Mouse (Mus musculus) neural tube, embryonic 11.5 days (tissue): Measurements from ENCODE around the gene Gcdh. TPM values are rescaled to one million over a fixed set of nuclear protein-coding genes. Genes with fewer than 3 reads are reported as not detected.
"Not testable (repeated sequence)": the region's sequence is repeated elsewhere in the genome, so short reads cannot be mapped to it uniquely, and the experiment has no call there.

ENCODE experiments used
- ATAC-seq: fragments of 200-750 bp; cut with Nextera tagmentation; 2 replicates; pipeline ENCODE4 v1.8.0; 2017; ENCODE audit warnings: moderate number of reproducible peaks, mild to moderate bottlenecking, moderate TSS enrichment, moderate library complexity; ENCODE audit not compliant: insufficient read depth, low FRiP score, low TSS enrichment
- DNase-seq: peaks from one replicate; pipeline ENCODE4 v3.0.0-alpha.2; 2015; ENCODE audit warnings: low spot score
- H3K27ac ChIP-seq: fragments of 300-500 bp; sonication (generic); 2 replicates; pipeline ENCODE4 v1.5.1; 2014; ENCODE audit warnings: low read depth, mild to moderate bottlenecking, low read length
- H3K27me3 ChIP-seq: fragments of 300-500 bp; sonication (generic); 2 replicates; pipeline ENCODE4 v1.6.1; 2014; ENCODE audit warnings: mild to moderate bottlenecking, low read length, mixed read lengths; ENCODE audit not compliant: control insufficient read depth, insufficient read depth
- H3K36me3 ChIP-seq: fragments of 300-500 bp; sonication (generic); 2 replicates; pipeline ENCODE4 v1.6.1; 2014; ENCODE audit warnings: mild to moderate bottlenecking, low read length, moderate library complexity, mixed read lengths; ENCODE audit not compliant: control insufficient read depth, insufficient read depth
- H3K4me1 ChIP-seq: fragments of 300-500 bp; sonication (generic); 2 replicates; pipeline ENCODE4 v1.6.1; 2014; ENCODE audit warnings: low read length, mixed read lengths; ENCODE audit not compliant: control insufficient read depth, insufficient read depth
- H3K4me2 ChIP-seq: fragments of 300-500 bp; sonication (generic); 2 replicates; pipeline ENCODE4 v1.6.1; 2014; ENCODE audit warnings: low read depth, mild to moderate bottlenecking, moderate library complexity
- H3K4me3 ChIP-seq: fragments of 300-500 bp; sonication (generic); 2 replicates; pipeline ENCODE4 v1.5.1; 2014; ENCODE audit warnings: low read depth, low read length
- H3K9ac ChIP-seq: fragments of 300-500 bp; sonication (generic); 2 replicates; pipeline ENCODE4 v1.6.1; 2014; ENCODE audit warnings: mild to moderate bottlenecking, low read length
- H3K9me3 ChIP-seq: fragments of 300-500 bp; sonication (generic); 2 replicates; pipeline ENCODE4 v1.6.1; 2016; ENCODE audit warnings: low read length; ENCODE audit not compliant: control insufficient read depth
- WGBS: fragments of 180-500 bp; shearing (Covaris S2); extraction: QIAGEN DNeasy Blood & Tissue Kit; methylation state at CpG from one replicate; pipeline ENCODE4 v1.1.7; 2014; 5-methylcytosine and 5-hydroxymethylcytosine counted together
- polyA plus RNA-seq: library from polyadenylated mRNA; unstranded; fragments of >200 nt; fragmentation: Nextera tagmentation; extraction: Ambion mirVana; gene quantifications from 2 replicates; pipeline ENCODE4 v1.2.1, GENCODE M21; 2014

Gcdh gene
- polyA plus RNA-seq, 1 experiment from 2014 or later, result 33.7 TPM

GRCm38 (mm10) chr8:84907979-84908378 is 14.3 kb upstream of the Gcdh start:
- WGBS, result 33% methylated on average over 6 of the region's 7 CpGs
- not testable (repeated sequence) for H3K9me3 ChIP-seq, H3K36me3 ChIP-seq, DNase-seq, H3K9ac ChIP-seq, H3K27ac ChIP-seq, H3K4me1 ChIP-seq
- Histone ChIP-seq H3K4me3 (peak overlapping the region; percentile 42; the same call in 1 of the 2 replicates), H3K4me2 (peak overlapping the region; percentile 78), H3K27me3 (peaks cover 39% of the 10 kb centered on the region)
- ATAC-seq, result 0 out of 2 replicates have a peak, but pooled peaks have one; percentile 9

- Histone ChIP-seq H3K9me3 (no peaks in the 10 kb centered on the region), H3K36me3 (no peaks in the 10 kb centered on the region), H3K4me1 (peaks cover 1% of the 10 kb centered on the region; the same call in 1 of the 2 replicates), H3K27ac (no peak overlapping the region), H3K4me3 (no peak overlapping the region), H3K9ac (no peak overlapping the region), H3K4me2 (no peak overlapping the region), H3K27me3 (peaks cover 34% of the 10 kb centered on the region)
- ATAC-seq (no peak), DNase-seq (no peak)
- 82% methylated on average over 8 of the region's 8 CpGs for WGBS
These were observed 13.8 kb upstream of the Gcdh start for GRCm38 (mm10) chr8:84907493-84907892.

DNA sequence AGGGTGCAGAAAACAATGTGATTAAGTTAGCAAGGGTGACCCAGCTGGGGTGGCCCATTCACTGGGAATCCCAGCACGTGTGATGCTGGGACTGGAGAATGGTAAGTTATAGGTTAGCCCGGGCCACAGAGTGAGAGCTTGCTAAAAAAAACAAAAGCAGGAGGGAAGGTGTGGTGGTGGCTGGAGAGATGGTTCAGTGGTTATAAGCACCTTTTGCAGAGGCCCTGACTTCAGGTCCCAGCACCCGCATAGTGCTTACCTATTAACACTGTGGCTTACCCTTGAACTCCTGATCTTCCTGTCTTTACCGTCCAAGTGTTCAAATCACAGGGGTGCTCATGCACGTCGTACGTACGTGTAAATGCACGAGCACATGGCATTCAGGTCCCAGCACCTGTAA is 13.3 kb upstream of the Gcdh start:
- H3K9ac ChIP-seq, result no peak overlapping the region
- WGBS, result 93% methylated on average over 9 of the region's 9 CpGs

GRCm38 (mm10) chr8:84904351-84904750 is 10.6 kb upstream of the Gcdh start:
- Histone ChIP-seq H3K4me1 (0 out of 2 replicates have a peak, but pooled peaks cover 2% of the 10 kb centered on the region), H3K36me3 (no peaks in the 10 kb centered on the region), H3K4me3 (no peak overlapping the region), H3K27ac (no peak overlapping the region), H3K4me2 (no peak overlapping the region), H3K9ac (no peak overlapping the region), H3K9me3 (no peaks in the 10 kb centered on the region), H3K27me3 (peaks cover 13% of the 10 kb centered on the region)
- ATAC-seq (no peak), DNase-seq (no peak)
- 91% methylated on average over 7 of the region's 7 CpGs for WGBS

More for the DNA sequence above, 13.3 kb upstream of the Gcdh start:
- H3K27me3 ChIP-seq, result peaks cover 34% of the 10 kb centered on the region
- no peak for DNase-seq
- ATAC-seq, result no peak
- H3K36me3 ChIP-seq, result no peaks in the 10 kb centered on the region
- H3K4me1 ChIP-seq, result 0 out of 2 replicates have a peak, but pooled peaks cover 2% of the 10 kb centered on the region
- no peaks in the 10 kb centered on the region for H3K9me3 ChIP-seq
- H3K4me2 ChIP-seq, result no peak overlapping the region
- H3K27ac ChIP-seq, result no peak overlapping the region
- no peak overlapping the region for H3K4me3 ChIP-seq

- no peaks in the 10 kb centered on the region for H3K36me3 ChIP-seq
- H3K4me2 ChIP-seq, result peak overlapping the region; percentile 71
- DNase-seq, result peak; percentile 93
- 0 out of 2 replicates have a peak, but pooled peaks cover 2% of the 10 kb centered on the region for H3K4me1 ChIP-seq
- under 1% methylated on average over 67 of the region's 68 CpGs for WGBS
- peak overlapping the region; percentile 44 for H3K4me3 ChIP-seq
- peaks cover 9% of the 10 kb centered on the region; the same call in 1 of the 2 replicates for H3K27me3 ChIP-seq
- ATAC-seq, result peak; percentile 82
- no peaks in the 10 kb centered on the region for H3K9me3 ChIP-seq
- no peak overlapping the region for H3K27ac ChIP-seq
- H3K9ac ChIP-seq, result peak overlapping the region; percentile 52
These were observed 9.4 kb upstream of the Gcdh start for GRCm38 (mm10) chr8:84902920-84903661.

DNA sequence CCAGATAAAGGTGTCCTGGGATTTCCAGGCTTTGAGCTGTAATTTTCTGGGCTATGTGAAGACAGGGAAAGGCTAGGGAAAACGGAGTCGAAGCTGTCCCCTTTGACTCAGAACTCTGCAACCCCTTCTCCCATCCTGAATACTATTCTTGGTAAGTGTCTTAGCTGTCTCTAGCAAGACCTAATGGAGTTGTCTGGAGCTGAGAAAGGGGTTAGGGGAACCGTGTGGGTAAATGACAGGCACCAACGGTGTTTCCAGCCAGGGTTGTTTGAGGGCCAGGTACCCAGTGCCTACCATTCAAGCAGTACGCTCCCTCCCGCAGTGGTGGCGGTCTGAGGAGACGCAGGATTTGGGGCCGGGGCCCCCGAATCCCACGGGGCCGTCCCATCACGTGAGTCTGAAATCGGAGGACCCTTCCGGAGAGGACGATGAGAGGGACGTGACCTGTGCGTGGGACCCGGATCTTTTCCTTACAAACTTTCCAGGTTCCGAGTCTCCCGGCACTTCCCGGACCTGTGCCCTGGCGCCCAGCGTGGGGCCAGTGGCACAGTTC is 8.7 kb upstream of the Gcdh start:
- H3K27ac ChIP-seq, result no peak overlapping the region
- peaks cover 9% of the 10 kb centered on the region; the same call in 1 of the 2 replicates for H3K27me3 ChIP-seq
- DNase-seq (peak; percentile 46), ATAC-seq (no peak; the same call in 1 of the 2 replicates)
- H3K4me1 ChIP-seq, result 0 out of 2 replicates have a peak, but pooled peaks cover 2% of the 10 kb centered on the region
- H3K9me3 ChIP-seq, result no peaks in the 10 kb centered on the region
- 3% methylated on average over 24 of the region's 24 CpGs for WGBS
- H3K9ac ChIP-seq, result peak overlapping the region; percentile 52
- H3K4me3 ChIP-seq, result peak overlapping the region; percentile 44
- H3K36me3 ChIP-seq, result no peaks in the 10 kb centered on the region
- H3K4me2 ChIP-seq, result peak overlapping the region; percentile 71

GRCm38 (mm10) chr8:84901752-84902151 is 8.0 kb upstream of the Gcdh start, which contains the start of gene Klf1:
Klf1 (plus strand) TSS chr8:84901928.
- WGBS, result 76% methylated on average over 3 of the region's 3 CpGs
- Histone ChIP-seq H3K4me2 (peak within 1 kb of the TSS; percentile 71), H3K9ac (peak within 1 kb of the TSS; percentile 52), H3K27ac (no peak within 1 kb of the TSS), H3K36me3 (no peaks in the 10 kb centered on the region), H3K4me1 (0 out of 2 replicates have a peak, but pooled peaks cover 2% of the 10 kb centered on the region), H3K9me3 (no peaks in the 10 kb centered on the region), H3K4me3 (peak within 1 kb of the TSS; percentile 44), H3K27me3 (peaks cover 9% of the 10 kb centered on the region; the same call in 1 of the 2 replicates)
- DNase-seq, result no peak
- no peak for ATAC-seq

GRCm38 (mm10) chr8:84901071-84901470 is 7.3 kb upstream of the Gcdh start:
- Histone ChIP-seq H3K27ac (no peak overlapping the region), H3K4me2 (no peak overlapping the region), H3K36me3 (no peaks in the 10 kb centered on the region), H3K9ac (no peak overlapping the region), H3K9me3 (no peaks in the 10 kb centered on the region), H3K4me1 (0 out of 2 replicates have a peak, but pooled peaks cover 2% of the 10 kb centered on the region), H3K4me3 (no peak overlapping the region), H3K27me3 (peaks cover 9% of the 10 kb centered on the region; the same call in 1 of the 2 replicates)
- ATAC-seq (no peak), DNase-seq (no peak)
- WGBS, result 57% methylated on average over 3 of the region's 4 CpGs
